Mouse (Mus musculus) CH12.LX (cell line): ENCODE data around the gene Emx2. TPM values are rescaled to one million over a fixed set of nuclear protein-coding genes. Genes with fewer than 3 reads are reported as not detected.

Experiments
- DNase-seq: peaks from one replicate; pipeline ENCODE4 v3.0.0-alpha.2; 2013; ENCODE audit errors: extremely low read depth
- H3K27ac ChIP-seq: 2 replicates; pipeline ENCODE4 v1.5.1; 2012; ENCODE audit warnings: low read depth, mild to moderate bottlenecking, control low read depth, moderate library complexity; ENCODE audit not compliant: insufficient read depth
- H3K27me3 ChIP-seq: replicated peaks from 2 replicates; pipeline ENCODE3; 2012; ENCODE audit warnings: inconsistent platforms
- H3K36me3 ChIP-seq, 2 experiments: replicated peaks in 1 of 2; 2 replicates each; pipeline versions ENCODE3 to v1.6.1; 2012; ENCODE audit warnings: inconsistent platforms in 1 of 2, low read length in 1 of 2, mild to moderate bottlenecking in 1 of 2, mixed read lengths in 1 of 2, moderate library complexity in 1 of 2; ENCODE audit not compliant: control insufficient read depth in 1 of 2, insufficient read depth in 1 of 2
- H3K4me1 ChIP-seq, 2 experiments: 2 replicates each; pipeline ENCODE4 v1.6.1; 2012; ENCODE audit warnings: inconsistent platforms in 1 of 2, moderate library complexity in 1 of 2; ENCODE audit not compliant: insufficient read depth in 2 of 2, control insufficient read depth in 1 of 2
- H3K4me2 ChIP-seq: 2 replicates; pipeline ENCODE4 v1.6.1; 2012; ENCODE audit warnings: low read depth, mild to moderate bottlenecking, control low read depth; ENCODE audit not compliant: poor library complexity, insufficient read depth, severe bottlenecking
- H3K4me3 ChIP-seq, 3 experiments: fragments of 150-350 bp in 1 of 3; sonication (generic) in 1 of 3; replicated peaks in 1 of 3; 2 replicates each; pipeline versions ENCODE3 to v1.5.1; 2011 to 2012; ENCODE audit warnings: low read depth in 2 of 3, low read length in 2 of 3, mild to moderate bottlenecking in 2 of 3, moderate library complexity in 2 of 3, control low read depth in 1 of 3, improper control_type of control experiment in 1 of 3, inconsistent platforms in 1 of 3, mixed read lengths in 1 of 3; ENCODE audit not compliant: poor library complexity in 1 of 3
- H3K79me2 ChIP-seq: replicated peaks from 2 replicates; pipeline ENCODE4 v1.6.1; 2012; ENCODE audit warnings: mild to moderate bottlenecking, moderate library complexity; ENCODE audit not compliant: control insufficient read depth, poor library complexity, insufficient read depth, severe bottlenecking; ENCODE audit errors: extremely low read depth
- H3K9ac ChIP-seq: 2 replicates; pipeline ENCODE4 v1.6.1; 2012; ENCODE audit warnings: low read depth, mild to moderate bottlenecking, control low read depth, moderate library complexity; ENCODE audit not compliant: insufficient read depth
- H3K9me3 ChIP-seq: replicated peaks from 2 replicates; pipeline ENCODE3; 2012; ENCODE audit warnings: low read length, inconsistent platforms, mixed read lengths
- BHLHE40 ChIP-seq: IDR thresholded peaks from 2 replicates; pipeline ENCODE4 v1.6.1; 2011; ENCODE audit warnings: mild to moderate bottlenecking, low read depth, low read length, improper control_type of control experiment
- ELF1 ChIP-seq: IDR thresholded peaks from 2 replicates; pipeline ENCODE4 v1.6.1; 2014; ENCODE audit warnings: low read depth, mild to moderate bottlenecking, inconsistent platforms, low read length, improper control_type of control experiment
- EP300 ChIP-seq: IDR thresholded peaks from 2 replicates; pipeline ENCODE4 v1.6.1; 2011; ENCODE audit warnings: low read length, improper control_type of control experiment
- ETS1 ChIP-seq: conservative IDR thresholded peaks from 2 replicates; pipeline ENCODE4 v1.6.1; 2012; ENCODE audit warnings: low read depth, mild to moderate bottlenecking, inconsistent platforms, low read length, improper control_type of control experiment, moderate library complexity
- GABPA ChIP-seq: IDR thresholded peaks from 2 replicates; pipeline ENCODE4 v1.6.1; 2012; ENCODE audit warnings: low read depth, low read length, improper control_type of control experiment, inconsistent platforms; ENCODE audit not compliant: insufficient replicate concordance
- JUN ChIP-seq: IDR thresholded peaks from 2 replicates; pipeline ENCODE4 v1.6.1; 2011; ENCODE audit warnings: low read depth, mild to moderate bottlenecking, low read length, improper control_type of control experiment, moderate library complexity; ENCODE audit not compliant: insufficient read depth
- JUND ChIP-seq: conservative IDR thresholded peaks from 2 replicates; pipeline ENCODE4 v1.6.1; 2011; ENCODE audit warnings: low read depth, low read length, improper control_type of control experiment
- KAT2A ChIP-seq: IDR thresholded peaks from 2 replicates; pipeline ENCODE4 v1.6.1; 2012; ENCODE audit warnings: low read length, improper control_type of control experiment, inconsistent platforms; ENCODE audit not compliant: insufficient replicate concordance
- MXI1 ChIP-seq: IDR thresholded peaks from 2 replicates; pipeline ENCODE4 v1.6.1; 2011; ENCODE audit warnings: mild to moderate bottlenecking, low read depth, low read length, improper control_type of control experiment
- MYC ChIP-seq: IDR thresholded peaks from 2 replicates; pipeline ENCODE4 v1.6.1; 2011; ENCODE audit warnings: low read depth, mild to moderate bottlenecking, improper control_type of control experiment, low read length
- PAX5 ChIP-seq: IDR thresholded peaks from 2 replicates; pipeline ENCODE4 v1.6.1; 2012; ENCODE audit warnings: low read length, inconsistent platforms, mixed read lengths
- POLR2A ChIP-seq: IDR thresholded peaks from 2 replicates; pipeline ENCODE4 v1.6.1; 2011; ENCODE audit warnings: low read depth, mild to moderate bottlenecking, improper control_type of control experiment, low read length
- SMC3 ChIP-seq: IDR thresholded peaks from 2 replicates; pipeline ENCODE4 v1.6.1; 2011; ENCODE audit warnings: low read depth, low read length, improper control_type of control experiment
- TBP ChIP-seq: conservative IDR thresholded peaks from 2 replicates; pipeline ENCODE4 v1.6.1; 2011; ENCODE audit warnings: low read depth, low read length, improper control_type of control experiment
- TCF12 ChIP-seq: IDR thresholded peaks from 2 replicates; pipeline ENCODE4 v1.6.1; 2014; ENCODE audit warnings: low read depth, mild to moderate bottlenecking, inconsistent platforms, low read length, improper control_type of control experiment
- UBTF ChIP-seq: IDR thresholded peaks from 2 replicates; pipeline ENCODE4 v1.6.1; 2012; ENCODE audit warnings: low read depth, mild to moderate bottlenecking, inconsistent platforms, low read length, improper control_type of control experiment, moderate library complexity
- USF1 ChIP-seq: IDR thresholded peaks from 2 replicates; pipeline ENCODE4 v1.6.1; 2014; ENCODE audit warnings: low read depth, mild to moderate bottlenecking, inconsistent platforms, low read length, improper control_type of control experiment
- ZC3H11A ChIP-seq: IDR thresholded peaks from 2 replicates; pipeline ENCODE4 v1.6.1; 2012; ENCODE audit warnings: low read depth, mild to moderate bottlenecking, inconsistent platforms, low read length, improper control_type of control experiment
- ZKSCAN1 ChIP-seq: IDR thresholded peaks from 2 replicates; pipeline ENCODE4 v1.6.1; 2012; ENCODE audit warnings: low read depth, inconsistent platforms, low read length, improper control_type of control experiment, borderline replicate concordance
- ZMIZ1 ChIP-seq: IDR thresholded peaks from 2 replicates; pipeline ENCODE4 v1.6.1; 2012; ENCODE audit warnings: low read depth, mild to moderate bottlenecking, inconsistent platforms, low read length, improper control_type of control experiment
- dilution Hi-C: fragments of 300-500 bp; cut with MboI; formaldehyde crosslinking; loops from 2 replicates; pipeline ENCODE4 v1.14.3; 2020; ENCODE audit warnings: low sequenced_read_pairs; ENCODE audit not compliant: extremely low pct_unique_long_range_greater_than_20kb, extremely low pct_ligation_motif_present
- in situ Hi-C: fragments of 300-500 bp; cut with MboI; formaldehyde crosslinking; loops from 3 replicates; pipeline ENCODE4 v1.14.3; 2019; ENCODE audit warnings: low sequenced_read_pairs, low pct_ligation_motif_present, low pct_unique_long_range_greater_than_20kb, mixed read lengths
- polyA plus RNA-seq: library from polyadenylated mRNA; unstranded; fragments of >175 nt; gene quantifications from 2 replicates; pipeline ENCODE4 v1.2.1, GENCODE M21; 2012; ENCODE audit warnings: low read depth; ENCODE audit not compliant: insufficient read length
- total RNA-seq, 2 experiments: library from RNA; depleted of rRNA; stranded (reverse); fragments of 300-350 nt in 1 of 2; fragments of >200 nt in 1 of 2; gene quantifications; 2 replicates each; pipeline ENCODE4 v1.2.3; 2012 to 2014

Emx2 gene
- total and polyA plus RNA-seq, 3 experiments = not detected

- dilution Hi-C loops = no loop called here
- in situ Hi-C loops = no loop called here
- H3K9ac ChIP-seq = no peak overlapping the region
- no peak for TF ChIP-seq KAT2A
- no peak for TF ChIP-seq SMC3
- no peak for TF ChIP-seq TBP
- no peak for TF ChIP-seq POLR2A
- no peak for TF ChIP-seq JUND
- TF ChIP-seq UBTF = no peak
- no peak for TF ChIP-seq ZMIZ1
- no peak for TF ChIP-seq GABPA
- no peak for DNase-seq
- H3K4me3 ChIP-seq = no peak overlapping the region
- no peaks in the 10 kb centered on the region for H3K9me3 ChIP-seq
- H3K4me1 ChIP-seq = no peaks in the 10 kb centered on the region
- no peak overlapping the region for H3K4me2 ChIP-seq
- H3K36me3 ChIP-seq = no peaks in the 10 kb centered on the region
- H3K79me2 ChIP-seq = no peaks in the 10 kb centered on the region
- no peak overlapping the region for H3K27ac ChIP-seq
- H3K27me3 ChIP-seq = no peaks in the 10 kb centered on the region
Observed at GRCm38 (mm10) chr19:59492258-59492657, 34.1 kb downstream of the Emx2 start.

GRCm38 (mm10) chr19:59496832-59497231, 38.7 kb downstream of the Emx2 start:
- TF ChIP-seq PAX5 = no peak
- TF ChIP-seq MXI1 = no peak
- no peak for TF ChIP-seq JUN
- TF ChIP-seq ELF1 = no peak
- no peak for TF ChIP-seq ETS1
- TF ChIP-seq BHLHE40 = no peak
- TF ChIP-seq ZKSCAN1 = no peak
- no peak for TF ChIP-seq ZC3H11A
- TF ChIP-seq USF1 = no peak
- no peak for TF ChIP-seq GABPA
- TF ChIP-seq MYC = no peak
- no peak for TF ChIP-seq TCF12
- no peak for TF ChIP-seq EP300
- Histone ChIP-seq H3K36me3 (no peaks in the 10 kb centered on the region), H3K9me3 (no peaks in the 10 kb centered on the region), H3K9ac (no peak overlapping the region), H3K4me3 (no peak overlapping the region), H3K27me3 (no peaks in the 10 kb centered on the region), H3K4me2 (no peak overlapping the region), H3K79me2 (no peaks in the 10 kb centered on the region), H3K27ac (no peak overlapping the region), H3K4me1 (no peaks in the 10 kb centered on the region)
- in situ Hi-C loops (no loop called here), dilution Hi-C loops (no loop called here)
- no peak for DNase-seq
